Comparison of ENCODE assay signal across 16 mouse cellular contexts in genomic region chr4:95098722-95099097, GRCm38 (mm10). TPM values are rescaled to one million over a fixed set of nuclear protein-coding genes. Genes with fewer than 3 reads are reported as not detected.
DNase-seq lines count a peak whose midpoint lies in the region; TF ChIP-seq lines count a peak whose summit lies in the region.
"Had no signal": no experiment of that assay in that cellular context is flagged by ENCODE, and none has a peak within 500 bp of the region (broad histone marks: within the 10 kb centered on the region; RNA-seq: fewer than 3 reads in every experiment).

No protein-coding gene starts in this region.

- peaks cover 35% of the 10 kb centered on the region for H3K4me1 ChIP-seq in embryonic facial prominence, embryonic 10.5 days
- H3K4me1 ChIP-seq in limb, embryonic 10.5 days = peaks cover 31% of the 10 kb centered on the region
- H3K4me1 ChIP-seq: forebrain, embryonic 12.5 days; liver, embryonic 13.5 days had no signal

- H3K36me3 ChIP-seq in C2C12 (ENCODE audit: control insufficient read depth, insufficient read depth) = peaks cover 8% of the 10 kb centered on the region
- no peaks in the 10 kb centered on the region; the same call in 1 of the 2 replicates for H3K36me3 ChIP-seq in embryonic facial prominence, embryonic 10.5 days (replicated peaks)
- 0 out of 2 replicates have a peak, but pooled peaks cover 4% of the 10 kb centered on the region for H3K36me3 ChIP-seq in limb, embryonic 10.5 days
- H3K36me3 ChIP-seq: forebrain, embryonic 12.5 days; hindbrain, embryonic 10.5 days; liver, embryonic 13.5 days had no signal

- peak overlapping the region; percentile 21 for H3K4me3 ChIP-seq in C2C12 (ENCODE audit: insufficient read depth, poor library complexity, severe bottlenecking)
- no peak overlapping the region for H3K4me3 ChIP-seq in embryonic facial prominence, embryonic 10.5 days
- no peak overlapping the region for H3K4me3 ChIP-seq in limb, embryonic 10.5 days
- H3K4me3 ChIP-seq: forebrain, embryonic 12.5 days; hindbrain, embryonic 10.5 days; liver, embryonic 13.5 days had no signal

- H3K79me2 ChIP-seq in C2C12 (ENCODE audit: control insufficient read depth, insufficient read depth) = peaks cover 16% of the 10 kb centered on the region

- H3K27me3 ChIP-seq in C2C12 (ENCODE audit: control insufficient read depth, insufficient read depth, insufficient read length) = no peaks in the 10 kb centered on the region
- H3K27me3 ChIP-seq in embryonic facial prominence, embryonic 10.5 days (replicated peaks; ENCODE audit: low read depth, poor library complexity, severe bottlenecking) = no peaks in the 10 kb centered on the region
- no peaks in the 10 kb centered on the region for H3K27me3 ChIP-seq in limb, embryonic 10.5 days (ENCODE audit: low read depth, poor library complexity, severe bottlenecking)
- H3K27me3 ChIP-seq: forebrain, embryonic 12.5 days; liver, embryonic 13.5 days had no signal

- 62% methylated on average over 5 of the region's 5 CpGs for WGBS in embryonic facial prominence, embryonic 10.5 days
- 55% methylated on average over 5 of the region's 5 CpGs for WGBS in limb, embryonic 10.5 days

- H3ac ChIP-seq in C2C12 (ENCODE audit: control insufficient read depth, insufficient read length, low read depth) = no peak overlapping the region

- H3K27ac ChIP-seq in embryonic facial prominence, embryonic 10.5 days (replicated peaks) = peak overlapping the region; percentile 65
- peak overlapping the region; percentile 66; the same call in 1 of the 2 replicates for H3K27ac ChIP-seq in limb, embryonic 10.5 days
- H3K27ac ChIP-seq: forebrain, embryonic 12.5 days; hindbrain, embryonic 10.5 days; liver, embryonic 13.5 days; stomach, postnatal 0 days had no signal

- 0 out of 2 replicates have a peak, but pooled peaks cover 8% of the 10 kb centered on the region for H3K9me3 ChIP-seq in embryonic facial prominence, embryonic 10.5 days
- no peaks in the 10 kb centered on the region for H3K9me3 ChIP-seq in limb, embryonic 10.5 days (replicated peaks)
- H3K9me3 ChIP-seq: forebrain, embryonic 12.5 days; liver, embryonic 13.5 days had no signal

- no peak for TF ChIP-seq CTCF in C2C12 (IDR thresholded peaks at IDR 0.05; ENCODE audit: control insufficient read depth, insufficient read depth, insufficient read length)

- DNase-seq in kidney, postnatal 10 days = peak; percentile 1
- DNase-seq in kidney, postnatal 14 days = no peak
- no peak for DNase-seq in embryonic facial prominence, embryonic 10.5 days (ENCODE audit: low spot score)
- DNase-seq in limb, embryonic 10.5 days (ENCODE audit: low spot score) = no peak
- no peak for DNase-seq in spleen, postnatal 36 days (ENCODE audit: low spot score in 2 of 2)
- DNase-seq in left cerebral cortex, postnatal 10 days (ENCODE audit: extremely low spot score in 1 of 2, low spot score in 2 of 2) = no peak
- DNase-seq: adrenal gland, adult 8-10 months; cerebellum, adult 18-20 months; cerebellum, postnatal 14 days; gastrocnemius, postnatal 10 days; kidney, adult 18-20 months; liver, embryonic 13.5 days had no signal

- intact Hi-C loops in left cerebral cortex, postnatal 10 days (cut with DNase I) = no loop called here

- H3K79me3 ChIP-seq in C2C12 (ENCODE audit: low read depth) = peaks cover 5% of the 10 kb centered on the region

TF ChIP-seq in C2C12, 6 proteins besides CTCF, POLR2A, EP300 and RAD21:
- TF ChIP-seq CEBPB (IDR thresholded peaks at IDR 0.05; ENCODE audit: low read depth) = no peak
- no peak for TF ChIP-seq MYOD1 (IDR thresholded peaks at IDR 0.05; ENCODE audit: control insufficient read depth, insufficient read length, low read depth)
- no peak for TF ChIP-seq USF1 (IDR thresholded peaks at IDR 0.05; ENCODE audit: low read depth)
- TF ChIP-seq FOSL1 (IDR thresholded peaks at IDR 0.05; ENCODE audit: insufficient read depth, low read length, poor library complexity, severe bottlenecking) = no peak
- TF ChIP-seq MYOG (IDR thresholded peaks at IDR 0.05; ENCODE audit: control insufficient read depth, extremely low read depth, insufficient read length) = no peak

RNA-seq across cellular contexts. Expression of gene Jun, which starts 46.7 kb away (rescaled TPM):
- 71.4 TPM for polyA plus RNA-seq in C2C12 (2012; fragmentation: generic; extraction: Trizol)
- 69.8 and 78.0 TPM in 2 replicates for polyA plus RNA-seq in embryonic facial prominence, embryonic 10.5 days (2016; fragmentation: Nextera tagmentation; extraction: Ambion mirVana)
- 24.6 and 45.4 TPM in 2 replicates for polyA plus RNA-seq in limb, embryonic 10.5 days (2016; fragmentation: Nextera tagmentation; extraction: Ambion mirVana)
- 10 to 100 TPM; 38.0 to 39.8 TPM for total RNA-seq in left cerebral cortex, postnatal 10 days (2021)
